Mouse (Mus musculus) G1E (cell line): Measurements from ENCODE around the gene Gm12258.

Experiments used
- CTCF ChIP-seq: IDR thresholded peaks from 2 replicates; pipeline ENCODE4 v1.5.1; 2012; ENCODE audit warnings: low read depth, low read length, inconsistent platforms, mixed read lengths
- GATA1 ChIP-seq: IDR thresholded peaks from 2 replicates; pipeline ENCODE4 v1.6.1; 2012; ENCODE audit warnings: borderline replicate concordance, low read length, inconsistent platforms, mixed read lengths
- POLR2AphosphoS5 ChIP-seq: IDR thresholded peaks from 2 replicates; pipeline ENCODE4 v1.6.1; 2012; ENCODE audit warnings: low read depth, low read length, inconsistent platforms; ENCODE audit not compliant: insufficient replicate concordance
- TAL1 ChIP-seq: conservative IDR thresholded peaks from 2 replicates; pipeline ENCODE4 v1.6.1; 2012; ENCODE audit warnings: low read depth, low read length, inconsistent platforms, mixed read lengths

- TF ChIP-seq CTCF (no peak), GATA1 (no peak), TAL1 (no peak), POLR2AphosphoS5 (no peak)
Measured at GRCm38 (mm10) chr11:58903511-58904409, 56.8 kb downstream of the Gm12258 start, which contains the start of gene Zfp39.
